Mouse (Mus musculus) layer of hippocampus, postnatal 25 days (tissue): Measurements from ENCODE around the gene Rras. TPM values are rescaled to one million over a fixed set of nuclear protein-coding genes. Genes with fewer than 3 reads are reported as not detected.
"Not testable (repeated sequence)": the region's sequence is repeated elsewhere in the genome, so short reads cannot be mapped to it uniquely, and the experiment has no call there.

Source experiments
- DNase-seq, 2 experiments: peaks; one replicate each; pipeline ENCODE4 v3.0.0; 2022; ENCODE audit warnings: mixed read lengths in 2 of 2, low spot score in 1 of 2; ENCODE audit errors: extremely low spot score in 1 of 2
- total RNA-seq, 2 experiments: library from RNA; stranded (reverse); gene quantifications; 2 replicates each; pipeline ENCODE4 v1.2.3; 2021

Gene Rras
- total RNA-seq, 2 experiments from 2014 or later: 11.7 to 12.3 TPM

- DNase-seq: no peak
Observed at GRCm38 (mm10) chr7:44998501-44998955, 19.2 kb upstream of the Rras start, which contains the start of gene Bcl2l12. Bcl2l12 (minus strand) TSS chr7:44998712.

GRCm38 (mm10) chr7:44999753-45000152, 18.0 kb upstream of the Rras start:
- DNase-seq: no peak

GRCm38 (mm10) chr7:45000539-45001114, 17.1 kb upstream of the Rras start:
- no peak for DNase-seq

GRCm38 (mm10) chr7:45002440-45002839, 15.3 kb upstream of the Rras start:
- no peak for DNase-seq

GRCm38 (mm10) chr7:45004546-45004945, 13.2 kb upstream of the Rras start:
- DNase-seq: no peak

- no peak for DNase-seq
Observed at GRCm38 (mm10) chr7:45005321-45005992, 12.3 kb upstream of the Rras start.

GRCm38 (mm10) chr7:45006503-45006902, 11.3 kb upstream of the Rras start:
- DNase-seq: no peak

GRCm38 (mm10) chr7:45007141-45007540, 10.6 kb upstream of the Rras start:
- no peak for DNase-seq

GRCm38 (mm10) chr7:45007846-45008245, 9.9 kb upstream of the Rras start:
- DNase-seq: no peak

- no peak for DNase-seq
Observed at GRCm38 (mm10) chr7:45008411-45008810, 9.3 kb upstream of the Rras start.

- DNase-seq: no peak
Observed at GRCm38 (mm10) chr7:45012011-45012410, 5.8 kb upstream of the Rras start.

- DNase-seq: no peak
Observed at GRCm38 (mm10) chr7:45012824-45013223, 4.9 kb upstream of the Rras start.

GRCm38 (mm10) chr7:45013366-45014095, 4.2 kb upstream of the Rras start:
- no peak for DNase-seq

- DNase-seq: no peak
Observed at GRCm38 (mm10) chr7:45014096-45014451, 3.7 kb upstream of the Rras start.

- DNase-seq: no peak
Observed at GRCm38 (mm10) chr7:45015344-45015956, 2.3 kb upstream of the Rras start.

- DNase-seq: peak; percentile 93 to 95
Observed at GRCm38 (mm10) chr7:45015957-45016612, 1.7 kb upstream of the Rras start, which contains the start of gene Scaf1. Scaf1 (minus strand) TSS chr7:45016363.

GRCm38 (mm10) chr7:45016761-45017160, 1.0 kb upstream of the Rras start:
- DNase-seq: no peak

- no peak for DNase-seq
Observed at GRCm38 (mm10) chr7:45019031-45019571, 1.3 kb downstream of the Rras start.

GRCm38 (mm10) chr7:45020225-45020624, 2.5 kb downstream of the Rras start:
- DNase-seq: no peak

GRCm38 (mm10) chr7:45023711-45024110, 6.0 kb downstream of the Rras start:
- not testable (repeated sequence) for DNase-seq
